Mouse (Mus musculus) midbrain, embryonic 16.5 days (tissue): ENCODE measurements around the gene Mecom. TPM values are rescaled to one million over a fixed set of nuclear protein-coding genes. Genes with fewer than 3 reads are reported as not detected.

Experiments used
- ATAC-seq: fragments of 200-750 bp; cut with Nextera tagmentation; 2 replicates; pipeline ENCODE4 v1.8.0; 2017; ENCODE audit warnings: moderate TSS enrichment
- H3K27ac ChIP-seq: fragments of 300-500 bp; sonication (generic); 2 replicates; pipeline ENCODE4 v1.5.1; 2014; ENCODE audit warnings: mild to moderate bottlenecking, low read length, mixed read lengths
- H3K27me3 ChIP-seq: fragments of 300-500 bp; sonication (generic); 2 replicates; pipeline ENCODE4 v1.6.1; 2014; ENCODE audit warnings: low read depth, low read length, mixed read lengths; ENCODE audit not compliant: control insufficient read depth, insufficient read depth
- H3K36me3 ChIP-seq: fragments of 300-500 bp; sonication (generic); 2 replicates; pipeline ENCODE4 v1.6.1; 2014; ENCODE audit warnings: mild to moderate bottlenecking, low read length, moderate library complexity, mixed read lengths; ENCODE audit not compliant: control insufficient read depth, insufficient read depth
- H3K4me1 ChIP-seq: fragments of 300-500 bp; sonication (generic); 2 replicates; pipeline ENCODE4 v1.6.1; 2014; ENCODE audit warnings: mild to moderate bottlenecking, low read length, mixed read lengths; ENCODE audit not compliant: control insufficient read depth, insufficient read depth
- H3K4me2 ChIP-seq: fragments of 300-500 bp; sonication (generic); 2 replicates; pipeline ENCODE4 v1.6.1; 2014; ENCODE audit warnings: mild to moderate bottlenecking, low read length, mixed read lengths
- H3K4me3 ChIP-seq: fragments of 300-500 bp; sonication (generic); 2 replicates; pipeline ENCODE4 v1.5.1; 2014; ENCODE audit warnings: low read depth, mild to moderate bottlenecking, low read length, moderate library complexity, mixed read lengths
- H3K9ac ChIP-seq: fragments of 300-500 bp; sonication (generic); 2 replicates; pipeline ENCODE4 v1.6.1; 2014; ENCODE audit warnings: low read depth, low read length, mixed read lengths
- H3K9me3 ChIP-seq: fragments of 300-500 bp; sonication (generic); replicated peaks from 2 replicates; pipeline ENCODE4 v1.6.1; 2014; ENCODE audit warnings: mild to moderate bottlenecking, low read length, mixed read lengths; ENCODE audit not compliant: control insufficient read depth, poor library complexity, severe bottlenecking
- WGBS: fragments of 180-500 bp; shearing (Covaris S2); extraction: QIAGEN DNeasy Blood & Tissue Kit; methylation state at CpG from one replicate; pipeline ENCODE4 v1.1.7; 2014; 5-methylcytosine and 5-hydroxymethylcytosine counted together
- polyA plus RNA-seq: library from polyadenylated mRNA; unstranded; fragments of >200 nt; fragmentation: Nextera tagmentation; extraction: Ambion mirVana; gene quantifications from 2 replicates; pipeline ENCODE4 v1.2.1, GENCODE M21; 2015

The Mecom gene
- polyA plus RNA-seq, 1 experiment from 2014 or later: 4.0 TPM

GRCm38 (mm10) chr3:30460890-30461578 lies 86.8 kb downstream of the Mecom start:
- no peak for ATAC-seq
- 68% methylated on average over 9 of the region's 9 CpGs for WGBS
- no peaks in the 10 kb centered on the region for H3K9me3 ChIP-seq

DNA sequence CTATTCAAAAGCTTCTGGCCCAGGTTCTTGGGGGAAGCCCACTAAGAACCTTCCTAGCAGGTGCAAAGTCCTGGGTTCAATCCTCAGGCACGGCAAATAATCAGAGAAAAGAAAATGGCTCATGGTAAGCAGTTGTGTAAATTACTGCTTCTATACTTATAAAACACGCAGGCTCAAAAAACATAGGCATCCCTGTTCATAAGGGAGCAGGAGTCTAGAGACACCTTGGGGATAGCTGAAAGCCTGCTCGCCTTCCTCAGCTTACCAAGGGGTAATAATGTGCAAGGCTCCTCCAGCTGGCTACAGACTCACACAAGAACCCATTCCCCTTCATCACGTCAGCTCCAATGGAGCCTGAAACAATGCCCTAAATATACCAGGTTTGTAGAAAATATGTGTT lies 88.2 kb downstream of the Mecom start:
- Histone ChIP-seq H3K4me3 (no peak overlapping the region), H3K27me3 (no peaks in the 10 kb centered on the region), H3K9me3 (no peaks in the 10 kb centered on the region), H3K4me2 (no peak overlapping the region), H3K36me3 (no peaks in the 10 kb centered on the region), H3K9ac (no peak overlapping the region), H3K27ac (no peak overlapping the region), H3K4me1 (no peaks in the 10 kb centered on the region)
- 89% methylated on average over 4 of the region's 4 CpGs for WGBS
- no peak for ATAC-seq

More at GRCm38 (mm10) chr3:30460890-30461578, 86.8 kb downstream of the Mecom start:
- H3K27ac ChIP-seq: no peak overlapping the region
- no peak overlapping the region for H3K4me2 ChIP-seq
- H3K36me3 ChIP-seq: no peaks in the 10 kb centered on the region
- no peak overlapping the region for H3K4me3 ChIP-seq
- no peak overlapping the region for H3K9ac ChIP-seq
- H3K4me1 ChIP-seq: no peaks in the 10 kb centered on the region
- H3K27me3 ChIP-seq: no peaks in the 10 kb centered on the region

GRCm38 (mm10) chr3:30457975-30458678 lies 89.7 kb downstream of the Mecom start:
- no peak overlapping the region for H3K9ac ChIP-seq
- H3K4me2 ChIP-seq: no peak overlapping the region
- no peak overlapping the region for H3K4me3 ChIP-seq
- H3K36me3 ChIP-seq: no peaks in the 10 kb centered on the region
- no peak for ATAC-seq
- no peaks in the 10 kb centered on the region for H3K27me3 ChIP-seq
- 62% methylated on average over 9 of the region's 9 CpGs for WGBS
- no peak overlapping the region for H3K27ac ChIP-seq
- no peaks in the 10 kb centered on the region for H3K9me3 ChIP-seq
- H3K4me1 ChIP-seq: no peaks in the 10 kb centered on the region

DNA sequence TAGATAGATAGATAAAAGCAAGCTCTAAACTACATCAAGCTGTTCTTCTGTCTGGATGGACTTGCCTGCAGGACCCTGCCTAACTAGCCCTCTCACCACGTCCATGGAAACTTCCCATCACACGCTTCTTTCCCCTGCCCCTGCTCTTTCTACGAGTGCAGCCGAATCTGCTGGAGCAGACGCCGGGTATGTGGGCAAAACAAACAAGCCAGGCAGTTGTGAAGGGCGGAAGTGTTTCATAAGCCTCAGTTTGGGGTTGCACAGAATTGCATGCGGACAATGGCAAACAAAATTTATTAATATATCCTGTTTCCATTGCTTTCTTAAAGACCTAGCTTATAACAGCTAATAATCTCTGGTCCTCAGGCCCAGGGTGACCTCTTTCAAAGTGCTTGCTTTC lies 91.9 kb downstream of the Mecom start:
- Histone ChIP-seq H3K4me2 (no peak overlapping the region), H3K27ac (no peak overlapping the region), H3K36me3 (no peaks in the 10 kb centered on the region), H3K4me3 (no peak overlapping the region), H3K9ac (no peak overlapping the region), H3K27me3 (no peaks in the 10 kb centered on the region), H3K4me1 (no peaks in the 10 kb centered on the region), H3K9me3 (no peaks in the 10 kb centered on the region)
- ATAC-seq: no peak
- 82% methylated on average over 8 of the region's 8 CpGs for WGBS

DNA sequence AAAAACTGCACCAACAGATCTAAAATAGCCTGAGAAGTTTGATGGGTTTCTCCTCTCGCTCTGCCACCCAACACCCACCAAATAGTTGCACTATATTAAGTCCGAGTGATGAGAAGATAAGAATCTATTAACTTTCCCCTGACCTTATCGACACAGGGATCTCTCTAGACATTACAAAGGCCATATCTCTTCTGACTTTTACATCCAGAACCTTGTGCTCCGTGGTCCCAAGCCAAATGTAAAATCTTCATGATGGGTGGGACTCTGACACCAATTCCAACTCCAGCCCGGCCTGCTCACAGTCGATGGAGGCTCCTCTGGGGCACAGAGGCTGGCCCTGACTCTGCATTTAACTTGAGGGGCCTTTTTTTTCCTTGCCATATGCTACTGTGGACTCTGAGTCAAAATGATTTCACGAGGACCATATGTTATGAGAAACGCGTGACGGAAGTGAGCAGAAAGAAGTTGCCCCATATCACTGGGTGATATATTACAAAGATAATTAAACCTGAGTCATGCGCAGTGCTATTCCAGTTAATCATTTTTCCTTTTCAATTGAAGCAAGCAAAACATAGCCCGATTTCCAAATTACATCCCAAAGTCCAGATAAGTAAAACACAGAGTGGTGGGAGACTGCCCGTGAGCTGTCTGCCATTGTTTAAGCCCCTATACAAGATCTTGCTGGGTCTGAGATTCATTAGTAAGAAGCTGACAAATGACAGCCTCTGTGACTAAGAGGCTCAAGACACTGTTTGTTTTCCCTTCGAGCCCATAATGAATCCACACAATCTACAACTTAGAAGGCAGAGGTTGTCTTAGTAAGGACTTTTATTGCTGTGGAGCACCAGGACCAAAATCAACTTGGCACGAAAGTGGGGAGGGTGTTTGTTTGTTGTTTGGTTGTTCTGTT lies 94.0 kb downstream of the Mecom start:
- no peak overlapping the region for H3K9ac ChIP-seq
- no peaks in the 10 kb centered on the region for H3K36me3 ChIP-seq
- WGBS: 62% methylated on average over 15 of the region's 15 CpGs
- no peak for ATAC-seq
- H3K4me1 ChIP-seq: no peaks in the 10 kb centered on the region
- no peak overlapping the region for H3K27ac ChIP-seq
- H3K27me3 ChIP-seq: no peaks in the 10 kb centered on the region
- H3K4me2 ChIP-seq: no peak overlapping the region
- no peak overlapping the region for H3K4me3 ChIP-seq
- no peaks in the 10 kb centered on the region for H3K9me3 ChIP-seq

- ATAC-seq: no peak
- Histone ChIP-seq H3K9me3 (no peaks in the 10 kb centered on the region), H3K9ac (no peak overlapping the region), H3K27ac (no peak overlapping the region), H3K4me1 (no peaks in the 10 kb centered on the region), H3K4me2 (no peak overlapping the region), H3K36me3 (no peaks in the 10 kb centered on the region), H3K27me3 (no peaks in the 10 kb centered on the region), H3K4me3 (no peak overlapping the region)
- WGBS: 71% methylated on average over 6 of the region's 6 CpGs
Measured at GRCm38 (mm10) chr3:30453046-30453445, 94.8 kb downstream of the Mecom start.

DNA sequence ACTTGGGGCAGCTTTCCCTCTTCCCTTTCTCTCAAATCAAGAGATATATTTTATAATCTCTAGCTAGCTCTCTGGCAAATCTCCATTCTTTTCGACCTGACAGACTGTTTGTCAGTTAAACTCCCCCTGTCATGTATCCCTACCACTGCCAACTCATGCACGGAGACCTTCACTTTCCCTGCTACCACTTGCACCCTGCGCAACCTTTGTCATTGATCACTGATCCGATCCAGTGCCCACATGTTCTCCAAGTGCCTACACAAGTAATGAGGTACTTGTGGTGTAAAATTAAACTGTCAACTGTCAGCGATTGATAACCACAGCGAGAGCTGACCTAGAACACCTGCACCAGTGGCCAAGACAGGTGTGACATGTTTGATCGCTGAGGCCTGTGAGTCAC lies 95.3 kb downstream of the Mecom start:
- Histone ChIP-seq H3K4me2 (no peak overlapping the region), H3K27ac (no peak overlapping the region), H3K9me3 (no peaks in the 10 kb centered on the region), H3K4me1 (no peaks in the 10 kb centered on the region), H3K4me3 (no peak overlapping the region), H3K9ac (no peak overlapping the region), H3K27me3 (no peaks in the 10 kb centered on the region), H3K36me3 (no peaks in the 10 kb centered on the region)
- WGBS: 71% methylated on average over 7 of the region's 7 CpGs
- no peak for ATAC-seq

DNA sequence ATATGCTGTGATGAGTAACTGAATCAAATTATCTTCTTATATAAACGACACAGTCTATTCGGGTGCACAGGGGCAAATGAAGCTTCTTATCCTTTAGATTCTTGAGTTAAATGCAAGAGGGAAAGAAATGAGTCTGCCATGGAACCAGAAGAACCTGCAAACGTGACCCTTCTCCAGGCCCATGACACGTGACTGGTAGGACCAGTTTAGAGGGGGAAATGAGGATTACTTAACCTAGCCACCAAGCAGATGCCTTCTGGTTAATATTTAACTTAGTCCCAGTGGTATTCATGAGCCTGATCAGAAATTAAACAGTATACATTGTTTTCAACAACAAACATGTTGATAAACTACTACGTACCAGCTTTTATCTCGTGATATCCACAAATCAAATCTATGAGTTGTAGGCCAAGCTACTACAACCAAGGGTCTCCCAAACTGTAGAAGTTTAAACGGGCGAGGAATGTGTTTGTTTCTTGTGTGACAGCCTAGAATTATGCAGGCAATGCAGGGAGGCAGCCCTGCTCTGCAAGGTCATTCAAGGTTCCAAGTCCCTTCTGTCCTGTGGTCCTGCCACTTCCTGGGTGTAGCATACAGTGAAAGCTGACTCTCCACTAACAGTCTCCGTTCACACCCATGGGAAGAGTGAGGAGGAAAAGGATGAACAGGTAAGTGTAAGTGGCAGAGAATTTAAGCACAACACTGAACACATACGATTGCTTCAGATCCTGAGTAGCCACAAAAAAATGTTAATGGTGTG lies 97.4 kb downstream of the Mecom start:
- no peaks in the 10 kb centered on the region for H3K4me1 ChIP-seq
- no peaks in the 10 kb centered on the region for H3K27me3 ChIP-seq
- ATAC-seq: no peak
- H3K27ac ChIP-seq: no peak overlapping the region
- H3K9ac ChIP-seq: no peak overlapping the region
- H3K9me3 ChIP-seq: no peaks in the 10 kb centered on the region
- H3K4me2 ChIP-seq: no peak overlapping the region
- H3K36me3 ChIP-seq: no peaks in the 10 kb centered on the region
- WGBS: 86% methylated on average over 10 of the region's 10 CpGs
- H3K4me3 ChIP-seq: no peak overlapping the region
